Mouse (Mus musculus) CD4-positive, CD25-positive, alpha-beta regulatory T cell, adult 2 months (primary cell): ENCODE data around the gene Cul1.

Source experiments
- DNase-seq: peaks from one replicate; pipeline ENCODE4 v3.0.0-alpha.2; 2012; ENCODE audit warnings: low read depth, low spot score

Gene Cul1

GRCm38 (mm10) chr6:47472444-47472843, 19.2 kb downstream of the Cul1 start:
- peak; percentile 13 for DNase-seq

GRCm38 (mm10) chr6:47482027-47482426, 28.8 kb downstream of the Cul1 start:
- no peak for DNase-seq

GRCm38 (mm10) chr6:47494562-47494961, 41.4 kb downstream of the Cul1 start:
- DNase-seq, result no peak

GRCm38 (mm10) chr6:47520030-47520429, 66.8 kb downstream of the Cul1 start:
- DNase-seq, result no peak

GRCm38 (mm10) chr6:47522431-47522830, 69.2 kb downstream of the Cul1 start:
- DNase-seq, result no peak

GRCm38 (mm10) chr6:47525041-47525440, 71.8 kb downstream of the Cul1 start:
- no peak for DNase-seq

- DNase-seq, result no peak
Measured at GRCm38 (mm10) chr6:47526446-47526845, 73.2 kb downstream of the Cul1 start.

- no peak for DNase-seq
Measured at GRCm38 (mm10) chr6:47527129-47527528, 73.9 kb downstream of the Cul1 start.

GRCm38 (mm10) chr6:47527655-47528054, 74.5 kb downstream of the Cul1 start:
- DNase-seq, result no peak

GRCm38 (mm10) chr6:47532547-47532946, 79.3 kb downstream of the Cul1 start:
- DNase-seq, result peak; percentile 33

GRCm38 (mm10) chr6:47535333-47535732, 82.1 kb downstream of the Cul1 start:
- DNase-seq, result no peak

GRCm38 (mm10) chr6:47552280-47552679, 99.1 kb downstream of the Cul1 start:
- DNase-seq, result no peak

- no peak for DNase-seq
Measured at GRCm38 (mm10) chr6:47559287-47559686, 106.1 kb downstream of the Cul1 start.

- no peak for DNase-seq
Measured at GRCm38 (mm10) chr6:47560407-47560806, 107.2 kb downstream of the Cul1 start.

GRCm38 (mm10) chr6:47560846-47561245, 107.6 kb downstream of the Cul1 start:
- peak; percentile 49 for DNase-seq

- peak; percentile 54 for DNase-seq
Measured at GRCm38 (mm10) chr6:47561426-47561825, 108.2 kb downstream of the Cul1 start.

- DNase-seq, result no peak
Measured at GRCm38 (mm10) chr6:47565326-47566035, 112.3 kb downstream of the Cul1 start.

GRCm38 (mm10) chr6:47572887-47573286, 119.7 kb downstream of the Cul1 start:
- no peak for DNase-seq
